Mouse (Mus musculus) erythroid progenitor cell, adult 5-6 weeks (primary cell): ENCODE measurements around the gene Clec2g. TPM values are rescaled to one million over a fixed set of nuclear protein-coding genes. Genes with fewer than 3 reads are reported as not detected.
"Not testable (repeated sequence)": the region's sequence is repeated elsewhere in the genome, so short reads cannot be mapped to it uniquely, and the experiment has no call there.

Experiments used
- ATAC-seq: replicated peaks from 2 replicates; pipeline ENCODE4 v1.8.0; 2016; ENCODE audit warnings: moderate number of reproducible peaks, mild to moderate bottlenecking, moderate TSS enrichment, inconsistent platforms; ENCODE audit not compliant: poor library complexity, low FRiP score, severe bottlenecking
- total RNA-seq, 2 experiments: library from RNA; stranded (forward) in 1 of 2; stranded (reverse) in 1 of 2; fragments of 150-400 nt in 1 of 2; fragments of 186-747, 209-891 nt in 1 of 2; gene quantifications; 2 replicates each; pipeline versions ENCODE4 v1.2.3 to v1.2.4; 2015 to 2017; ENCODE audit warnings: low replicate concordance in 2 of 2

Gene Clec2g
- total RNA-seq (2015; ENCODE audit: low replicate concordance) (not detected in 2 replicates), total RNA-seq (2017; ENCODE audit: low replicate concordance) (not detected in 2 replicates)

DNA sequence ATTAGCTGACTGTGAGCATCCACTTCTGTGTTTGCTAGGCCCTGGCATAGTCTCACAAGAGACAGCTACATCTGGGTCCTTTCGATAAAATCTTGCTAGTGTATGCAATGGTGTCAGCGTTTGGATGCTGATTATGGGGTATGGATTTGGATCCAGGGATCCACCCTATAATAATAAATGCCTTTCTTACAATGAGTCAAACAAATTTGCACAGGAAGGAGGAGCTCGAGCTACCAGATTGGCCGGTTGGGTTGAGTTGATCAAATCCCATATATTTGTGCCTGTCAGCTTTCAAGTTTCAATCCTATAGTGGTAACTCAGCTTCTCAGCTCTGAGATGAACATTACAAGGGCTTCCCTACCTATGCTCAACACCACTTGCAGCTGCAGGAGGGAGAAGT, at the start of gene Clec2g:
Gene Clec2g, plus strand, starts transcription at position 301 of the 400 bp plus-strand sequence.
- not testable (repeated sequence) for ATAC-seq

DNA sequence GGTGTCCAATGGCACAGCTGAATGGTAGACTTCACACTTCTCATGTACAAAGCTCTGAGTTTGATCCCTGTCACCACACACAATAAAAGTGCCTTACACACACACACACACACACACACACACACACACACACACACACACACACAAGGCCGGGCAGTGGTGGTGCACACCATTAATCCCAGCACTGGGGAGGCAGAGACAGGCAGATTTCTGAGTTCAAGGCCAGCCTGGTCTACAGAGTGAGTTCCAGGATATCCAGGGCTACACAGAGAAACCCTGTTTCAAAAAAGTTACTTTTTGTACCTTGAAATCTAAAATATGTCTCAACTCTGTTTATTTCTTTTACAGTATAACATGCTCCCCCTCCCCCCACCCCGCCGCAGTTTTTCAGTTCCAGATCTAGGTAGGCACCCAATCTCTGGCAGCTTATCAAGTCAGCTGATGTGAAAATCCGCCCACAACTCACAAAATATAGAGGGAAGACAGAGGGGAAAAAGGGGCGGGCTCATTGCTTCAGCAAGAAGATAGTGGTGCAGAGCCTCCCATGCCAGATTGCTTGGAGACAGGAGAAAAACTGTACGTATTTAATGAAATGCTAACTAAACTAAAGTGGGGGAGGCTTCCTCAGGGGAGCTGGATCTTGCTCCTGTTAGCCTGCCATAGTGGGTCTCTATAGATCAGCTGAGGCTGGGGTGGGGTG, 46.9 kb upstream of the Clec2g start, which contains the start of gene Clec2i:
Gene Clec2i, plus strand, starts transcription at position 498 of the 700 bp plus-strand sequence.
- not testable (repeated sequence) for ATAC-seq

- ATAC-seq: no peak
Measured at GRCm38 (mm10) chr6:128888834-128889233, 45.3 kb upstream of the Clec2g start.

DNA sequence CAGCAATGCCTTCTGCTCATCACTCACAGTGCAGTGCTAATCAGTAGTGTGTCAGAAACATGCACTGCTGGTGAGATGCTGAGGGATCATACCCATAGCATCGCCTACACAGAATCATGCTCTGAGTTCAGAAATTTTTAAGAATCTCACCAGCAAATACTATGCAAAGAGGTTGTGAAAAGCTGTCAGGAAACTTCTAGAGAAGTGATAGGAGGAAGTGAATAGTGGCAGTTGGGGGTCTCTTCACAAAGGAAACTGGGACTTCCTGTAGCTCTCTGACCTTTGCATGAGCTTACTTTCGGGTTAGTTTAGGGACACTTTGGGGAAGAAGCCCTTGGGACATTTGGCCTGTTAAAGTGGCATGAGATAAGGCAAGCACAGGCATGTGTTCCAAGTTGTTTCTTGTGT, 43.2 kb upstream of the Clec2g start, which contains the start of gene BC035044:
Gene BC035044, minus strand, starts transcription at position 179 of the 408 bp plus-strand sequence.
- no peak for ATAC-seq

- ATAC-seq: no peak
Measured at GRCm38 (mm10) chr6:128895404-128896001, 38.7 kb upstream of the Clec2g start.

GRCm38 (mm10) chr6:128900044-128900443, 34.1 kb upstream of the Clec2g start:
- ATAC-seq: no peak

DNA sequence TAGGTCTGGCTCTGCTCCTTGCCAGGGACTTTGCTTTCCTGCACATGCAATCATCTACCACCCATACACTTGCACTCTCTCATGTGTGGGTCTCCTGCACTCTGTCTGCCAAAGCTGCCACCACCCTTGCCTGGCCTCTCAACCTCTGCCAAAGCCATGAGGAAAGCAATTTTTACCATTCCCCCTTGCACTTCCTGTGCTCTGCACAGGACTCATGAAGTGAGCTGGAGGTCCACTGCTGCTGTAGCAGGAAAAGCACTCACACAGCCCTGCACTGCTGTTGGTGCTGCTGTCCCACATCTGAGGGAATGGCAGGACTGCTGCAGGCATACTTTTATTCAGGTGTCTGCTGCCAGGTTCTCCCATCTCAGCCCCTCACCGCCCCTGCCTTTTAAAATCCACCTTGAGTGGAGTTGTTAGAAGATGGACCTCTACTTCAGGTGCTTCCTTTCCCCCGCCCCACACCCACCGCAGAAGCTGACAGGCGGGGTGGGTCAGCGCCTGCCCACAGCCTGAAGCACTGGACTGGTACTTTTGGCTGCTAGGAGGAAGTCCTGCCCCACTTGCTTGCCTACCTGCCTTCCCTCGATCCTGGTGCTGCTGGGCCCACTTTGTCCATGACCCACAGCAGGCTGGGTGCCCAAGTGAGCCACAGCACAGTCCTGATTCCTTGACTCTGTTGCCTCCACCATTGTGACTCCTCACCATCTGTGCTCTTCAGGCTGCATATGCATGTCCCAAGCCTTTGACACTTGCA, 33.2 kb upstream of the Clec2g start:
- ATAC-seq: not testable (repeated sequence)

GRCm38 (mm10) chr6:128913598-128914254, 20.5 kb upstream of the Clec2g start:
- ATAC-seq: no peak

DNA sequence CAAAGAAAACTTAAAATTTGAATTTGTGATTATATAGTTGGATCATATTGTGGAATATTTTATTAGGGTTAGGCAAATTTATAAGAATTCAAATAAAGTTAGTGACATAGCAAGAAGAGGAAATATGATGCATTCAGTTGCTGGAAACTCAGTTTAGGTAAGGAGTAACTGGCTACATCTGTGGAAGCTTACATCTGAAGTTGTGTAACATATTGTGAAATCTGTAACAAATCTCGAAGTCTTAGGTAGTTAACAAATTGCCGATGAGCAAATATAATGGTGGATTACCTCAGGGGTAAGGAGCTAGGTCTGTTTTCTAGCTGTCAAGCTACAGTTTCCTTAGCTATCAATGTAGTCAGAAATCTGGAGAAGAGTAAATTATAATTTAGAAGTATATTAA, 16.9 kb upstream of the Clec2g start:
- no peak for ATAC-seq

- ATAC-seq: no peak
Measured at GRCm38 (mm10) chr6:128933050-128933449, 1.1 kb upstream of the Clec2g start.

- ATAC-seq: not testable (repeated sequence)
Measured at GRCm38 (mm10) chr6:128935889-128936665, 1.9 kb downstream of the Clec2g start.

- ATAC-seq: no peak
Measured at GRCm38 (mm10) chr6:128941646-128942421, 7.7 kb downstream of the Clec2g start.

DNA sequence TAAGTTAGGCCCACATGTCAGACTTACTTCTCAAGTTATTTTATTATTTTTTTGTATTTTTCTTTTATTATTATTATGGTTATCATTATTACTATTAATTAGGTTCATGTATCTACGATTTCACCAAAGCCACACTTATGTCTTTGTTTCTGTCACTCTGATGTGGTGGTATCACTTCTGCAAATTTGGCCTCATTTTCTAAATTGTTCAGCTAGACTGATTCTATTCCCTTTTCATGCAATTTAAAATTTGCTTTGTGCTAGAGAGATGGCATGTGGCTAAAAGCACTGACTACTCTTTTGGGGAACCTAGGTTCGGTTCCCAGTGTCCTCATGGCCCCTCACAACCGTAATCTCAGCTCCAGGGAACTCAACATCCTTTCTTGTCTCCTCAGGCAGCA, 11.4 kb downstream of the Clec2g start:
- no peak for ATAC-seq

DNA sequence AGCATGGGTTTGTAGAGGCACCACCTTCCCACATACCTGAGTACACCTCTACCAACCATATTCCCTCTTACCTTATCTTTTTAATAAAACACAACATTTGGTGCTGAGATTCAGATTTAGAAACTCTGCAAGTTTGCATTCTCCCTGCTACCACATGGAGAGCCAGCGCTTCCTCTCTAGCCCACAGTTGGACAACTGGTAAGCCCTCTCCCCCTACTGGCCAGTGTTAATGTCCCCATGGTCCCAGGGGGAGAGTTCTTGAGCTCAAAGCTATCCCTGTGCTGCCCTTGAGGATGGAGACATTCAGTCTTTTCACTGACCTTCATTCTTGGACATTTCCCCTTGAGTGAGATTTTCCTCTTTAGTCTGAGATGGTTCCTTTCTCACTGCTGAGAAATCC, 26.9 kb downstream of the Clec2g start:
- no peak for ATAC-seq

- ATAC-seq: not testable (repeated sequence)
Measured at GRCm38 (mm10) chr6:128962108-128962507, 27.9 kb downstream of the Clec2g start.

- ATAC-seq: no peak
Measured at GRCm38 (mm10) chr6:128964519-128964918, 30.3 kb downstream of the Clec2g start.

GRCm38 (mm10) chr6:128968463-128968862, 34.3 kb downstream of the Clec2g start:
- ATAC-seq: no peak

DNA sequence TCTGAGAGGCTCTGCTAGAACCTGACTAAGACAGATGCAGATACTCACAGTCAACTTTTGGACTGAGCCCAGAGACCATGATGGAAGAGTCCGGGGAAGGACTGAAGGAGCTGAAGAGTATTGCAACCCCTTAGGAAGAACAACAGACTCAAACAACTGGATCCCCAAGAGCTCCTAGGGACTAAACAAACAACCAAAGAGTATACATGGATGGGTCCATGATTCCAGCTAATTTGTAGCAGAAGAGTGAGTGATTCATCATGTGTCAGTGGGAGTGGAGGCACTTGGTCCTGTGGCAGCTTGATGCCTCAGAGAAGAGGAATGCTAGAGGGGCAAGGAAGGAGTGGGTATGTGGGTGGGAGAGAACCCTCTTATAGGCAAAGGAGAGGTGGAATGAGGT, 35.6 kb downstream of the Clec2g start:
- no peak for ATAC-seq
